Mouse (Mus musculus): ENCODE measurements around the gene Ap5m1.

GRCm38 (mm10) chr14:49027040-49027778 lies 38.7 kb upstream of the Ap5m1 start:
- no peak for TF ChIP-seq CTCF (IDR thresholded peaks at IDR 0.05; ENCODE audit: low read depth, low read length)
- no peak for TF ChIP-seq POLR2A (IDR thresholded peaks at IDR 0.05; ENCODE audit: borderline replicate concordance, low read depth, low read length)

Measured in bone marrow macrophage, adult 2 months (primary cell).